Mouse (Mus musculus) kidney, adult 18-20 months (tissue): ENCODE measurements around the gene 4930539E08Rik.

ENCODE experiments used
- DNase-seq: peaks from one replicate; pipeline ENCODE4 v3.0.0; 2021

4930539E08Rik gene

DNA sequence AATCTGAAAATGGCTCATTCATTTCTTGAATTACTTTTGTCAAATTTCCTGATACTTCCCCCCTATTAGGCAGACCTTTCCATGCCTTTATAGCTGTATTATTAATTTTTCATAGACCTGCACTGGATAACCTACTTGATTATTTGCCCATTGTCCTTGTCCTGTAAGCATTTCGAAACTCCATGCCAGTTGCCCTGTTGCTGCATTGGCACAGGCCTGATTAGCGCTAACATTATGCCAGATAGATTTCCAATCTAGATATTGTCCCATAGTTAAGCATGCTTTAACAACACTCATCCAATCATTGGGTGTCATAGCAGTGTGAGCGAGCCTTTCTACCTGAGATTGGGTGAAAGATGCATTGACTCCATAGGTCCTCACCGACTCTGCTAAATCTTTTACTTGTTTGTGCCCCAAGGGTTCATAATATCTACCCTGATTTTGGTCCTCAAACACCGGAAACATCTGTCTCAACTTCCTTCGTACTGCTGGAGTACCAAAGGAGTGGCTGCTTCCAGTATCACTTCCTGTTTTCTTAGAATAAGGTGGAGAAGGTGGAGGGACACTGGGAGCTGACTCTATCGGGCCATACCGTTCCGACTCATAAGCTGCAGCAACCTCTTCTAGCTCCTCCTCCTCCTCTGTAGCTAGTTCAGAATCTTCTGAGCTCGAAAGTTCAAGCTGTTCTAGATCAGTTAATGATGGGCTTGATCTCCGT lies 20.9 kb downstream of the 4930539E08Rik start:
- DNase-seq = no peak

DNA sequence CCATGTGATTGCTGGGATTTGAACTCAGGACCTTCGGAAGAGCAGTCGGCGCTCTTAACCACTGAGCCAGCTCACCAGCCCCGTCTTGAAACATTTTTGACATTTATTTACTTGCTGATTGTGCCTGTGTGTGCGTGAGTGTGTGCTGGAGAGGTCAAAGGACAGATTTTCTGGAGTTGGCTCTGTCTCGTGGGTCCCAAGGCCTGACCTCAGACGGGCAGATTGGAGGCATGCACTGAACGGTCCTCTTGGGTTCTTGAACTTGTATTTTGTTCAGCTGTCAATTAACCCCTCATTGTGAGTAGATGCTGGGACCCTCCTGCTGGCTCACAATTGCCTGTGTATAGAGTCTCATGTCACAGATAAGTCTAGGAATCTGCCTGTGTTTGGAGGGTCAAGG lies 28.9 kb downstream of the 4930539E08Rik start:
- no peak for DNase-seq

DNA sequence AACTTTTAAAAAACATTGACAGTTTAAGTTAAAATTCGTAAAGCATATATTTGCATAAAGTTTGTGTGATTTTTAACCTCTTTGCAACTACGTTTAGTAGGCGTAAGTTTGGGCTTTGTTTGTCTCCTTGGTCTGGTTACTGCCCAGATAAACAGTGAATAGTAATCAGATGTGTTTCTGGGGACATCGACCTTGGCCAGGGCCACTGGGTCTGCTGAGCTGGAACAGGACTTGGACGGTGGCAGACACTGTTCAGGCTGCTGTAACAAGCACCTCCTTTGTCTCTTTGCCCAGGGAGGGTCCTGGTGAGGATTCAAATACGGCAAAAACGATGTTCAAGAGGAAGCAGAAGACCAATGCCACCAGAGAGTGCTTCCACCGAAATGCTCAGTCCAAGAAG lies 29.9 kb downstream of the 4930539E08Rik start:
- DNase-seq = no peak

DNA sequence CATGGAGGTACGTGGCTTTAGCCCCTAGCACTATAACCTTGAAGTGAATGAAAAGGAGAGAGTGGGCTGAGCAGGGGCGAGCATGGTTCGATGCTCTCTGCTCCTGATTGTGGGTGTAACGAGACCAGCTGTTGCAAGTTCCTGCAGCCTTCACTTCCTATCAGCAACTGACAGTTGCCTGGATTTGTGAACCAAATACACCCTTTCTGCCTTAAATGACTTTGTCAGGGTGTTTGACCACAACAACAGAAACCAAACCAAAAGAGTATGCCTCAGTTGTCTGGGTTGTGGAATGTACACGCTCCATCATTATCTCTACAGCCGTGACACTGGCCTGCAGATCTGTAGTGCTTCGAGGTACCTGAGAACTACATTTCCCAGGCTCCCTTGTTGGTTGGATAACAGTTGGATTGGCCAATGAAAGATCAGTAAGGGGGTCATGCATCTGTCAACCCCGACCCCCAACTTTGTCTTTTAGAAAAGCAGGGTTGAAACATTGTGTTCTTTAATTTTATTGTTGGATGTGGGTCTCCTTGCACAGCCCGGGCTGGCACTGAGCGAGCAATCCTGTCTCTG lies 31.1 kb downstream of the 4930539E08Rik start:
- DNase-seq = no peak

DNA sequence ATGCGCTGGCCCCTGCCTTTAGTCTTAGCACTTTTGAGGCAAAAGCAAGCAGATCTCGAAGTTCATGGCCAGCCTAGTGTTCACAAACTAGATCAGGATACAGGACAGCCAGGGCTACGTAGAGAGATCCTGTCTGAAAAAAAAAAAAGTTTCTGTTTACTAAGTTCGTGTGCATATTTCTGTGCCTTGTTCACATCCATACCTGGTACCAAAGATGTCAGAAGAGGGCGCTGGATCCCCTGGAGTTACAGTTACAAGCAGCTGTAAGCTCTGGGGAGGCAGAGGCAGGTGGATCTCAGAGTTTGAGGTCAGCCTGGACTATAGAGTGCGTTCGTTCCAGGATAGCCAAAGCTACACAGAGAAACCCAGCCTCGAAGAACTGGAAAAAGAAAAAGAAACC lies 32.3 kb downstream of the 4930539E08Rik start:
- DNase-seq = no peak

DNA sequence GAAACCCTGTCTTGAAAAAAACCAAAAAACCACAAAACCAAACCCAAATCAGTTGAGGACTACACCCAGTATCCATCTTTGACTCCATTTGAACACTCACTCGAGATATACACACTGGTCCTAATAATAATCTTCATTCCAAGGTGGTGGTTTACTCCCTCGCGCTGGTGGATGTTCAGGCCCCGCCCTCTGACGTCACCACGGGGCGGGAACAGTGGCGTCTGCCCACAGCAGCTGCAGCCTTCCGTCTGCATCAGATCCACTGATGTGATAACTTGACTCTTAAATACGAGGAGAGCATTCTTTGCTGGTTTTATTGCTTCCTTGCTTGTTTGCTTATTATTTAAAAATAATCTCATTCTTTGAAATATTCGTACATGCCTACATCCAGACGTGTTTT lies 32.8 kb downstream of the 4930539E08Rik start:
- DNase-seq = peak; percentile 58

DNA sequence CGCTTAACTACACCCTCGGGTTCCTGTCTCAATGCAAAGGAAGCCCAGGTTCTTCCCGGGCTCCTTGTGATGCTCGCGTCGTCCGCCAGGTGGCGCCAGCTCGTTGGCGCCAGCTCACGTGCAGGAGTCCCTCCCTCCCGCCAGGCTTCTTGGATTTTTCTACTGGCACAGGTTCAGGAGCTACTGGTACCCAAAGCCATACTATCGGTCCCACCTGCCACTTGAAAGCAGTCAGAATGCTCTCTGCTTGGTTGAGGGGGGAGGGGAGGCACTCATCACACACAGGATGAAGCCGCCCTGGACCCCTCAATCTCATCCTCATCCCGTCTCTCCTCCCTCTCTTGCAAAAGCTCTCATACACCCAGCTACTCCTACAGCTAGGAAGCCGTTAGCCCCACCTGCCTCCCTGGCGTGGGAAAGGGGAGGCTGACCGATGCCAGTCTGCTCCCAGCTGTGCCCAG lies 35.2 kb downstream of the 4930539E08Rik start:
- DNase-seq = peak; percentile 82

DNA sequence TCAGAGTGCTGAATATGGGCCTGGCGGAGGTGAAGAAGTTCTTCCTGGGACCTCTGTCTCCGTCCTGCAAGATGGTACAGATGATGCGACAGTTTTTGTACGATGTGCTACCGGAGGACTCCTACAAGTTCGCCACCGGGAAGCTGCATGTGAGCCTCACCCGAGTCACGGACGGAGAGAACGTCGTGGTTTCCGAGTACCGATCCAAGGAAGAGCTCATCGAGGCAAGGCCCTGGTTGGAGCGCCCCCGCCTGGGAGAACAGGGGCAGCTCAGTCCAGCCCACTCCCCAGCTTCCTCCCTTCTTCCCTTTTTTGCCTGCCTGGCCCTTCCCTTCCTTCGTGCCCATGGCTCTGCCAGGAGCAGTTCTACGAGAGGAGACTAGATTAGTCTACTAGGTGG lies 38.3 kb downstream of the 4930539E08Rik start:
- no peak for DNase-seq

DNA sequence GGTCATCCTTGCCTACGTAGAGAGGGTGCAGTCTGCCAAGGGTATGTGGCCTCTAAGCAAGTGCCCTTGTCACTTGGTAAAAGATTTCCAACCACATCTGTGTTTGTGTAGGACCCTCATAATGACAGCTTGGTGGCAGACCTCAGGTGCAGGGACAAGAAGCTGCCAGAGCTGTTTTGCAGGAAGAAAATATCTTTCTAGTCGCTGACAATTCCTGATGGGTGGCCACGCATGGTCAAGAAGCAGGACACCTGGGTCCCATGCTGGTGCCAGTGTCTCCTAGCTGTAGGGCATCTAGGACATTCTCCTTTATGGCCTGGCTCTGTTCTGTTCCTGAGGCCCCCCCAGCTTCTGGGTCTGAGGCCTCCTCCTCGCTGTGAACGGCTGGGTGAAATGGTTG lies 38.8 kb downstream of the 4930539E08Rik start:
- DNase-seq = no peak

DNA sequence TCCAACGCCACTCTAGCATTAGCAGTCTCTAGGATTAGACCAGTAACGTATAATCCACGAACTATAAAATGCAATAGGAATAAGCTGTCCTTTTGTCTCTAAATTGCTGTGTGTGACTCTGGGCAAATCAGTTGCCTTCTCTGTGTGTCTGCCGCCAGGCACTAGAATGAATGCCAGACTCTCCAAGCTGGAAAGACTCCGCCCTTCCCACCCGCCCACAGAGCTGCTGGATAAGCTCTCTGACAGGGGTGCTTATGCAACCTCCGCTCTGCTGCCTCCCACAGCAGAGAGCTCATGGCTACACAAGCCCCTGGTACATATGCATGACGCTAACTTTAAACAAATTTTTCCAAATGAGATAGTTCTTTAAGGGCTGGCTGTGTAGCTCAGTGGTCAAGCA lies 39.8 kb downstream of the 4930539E08Rik start:
- DNase-seq = peak; percentile 34

DNA sequence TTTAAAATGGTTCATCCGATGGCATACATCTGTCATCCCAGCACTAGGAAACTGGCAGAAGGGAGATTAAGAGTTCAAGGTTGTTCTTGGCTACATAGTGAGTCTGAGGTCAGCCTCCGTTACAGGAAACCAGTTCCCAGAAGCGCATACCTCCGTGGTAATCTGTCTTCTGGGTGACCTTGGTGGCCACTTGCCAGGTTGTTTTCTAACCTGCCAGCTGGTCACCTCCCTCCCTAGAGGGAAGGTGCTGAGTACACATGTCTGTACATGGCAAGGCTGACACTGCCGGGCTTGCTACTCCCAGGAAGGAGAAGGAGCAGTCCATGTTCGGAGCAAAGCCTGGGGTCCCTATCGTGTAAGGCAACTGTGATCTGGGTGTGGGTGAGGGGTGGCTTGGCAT lies 40.3 kb downstream of the 4930539E08Rik start:
- DNase-seq = peak; percentile 67

DNA sequence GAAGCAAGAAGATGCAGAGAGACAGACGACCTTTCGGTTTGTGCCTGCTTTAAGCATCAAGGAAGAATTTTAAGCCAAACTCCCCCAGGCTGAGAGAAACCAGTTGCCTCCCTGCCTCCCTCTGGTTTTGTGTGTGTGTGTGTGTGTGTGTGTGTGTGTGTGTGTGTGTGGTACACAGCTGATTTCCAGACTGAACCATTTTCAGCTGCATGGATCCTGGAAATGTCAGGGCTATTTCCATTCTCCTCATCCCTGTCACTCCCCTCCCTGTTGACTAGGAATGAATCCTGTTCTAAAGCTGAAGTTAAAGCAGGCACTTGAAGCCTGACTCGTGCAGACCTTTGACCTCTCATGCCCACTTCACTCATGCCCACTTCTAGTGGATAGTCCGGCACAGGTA lies 40.9 kb downstream of the 4930539E08Rik start:
- no peak for DNase-seq

DNA sequence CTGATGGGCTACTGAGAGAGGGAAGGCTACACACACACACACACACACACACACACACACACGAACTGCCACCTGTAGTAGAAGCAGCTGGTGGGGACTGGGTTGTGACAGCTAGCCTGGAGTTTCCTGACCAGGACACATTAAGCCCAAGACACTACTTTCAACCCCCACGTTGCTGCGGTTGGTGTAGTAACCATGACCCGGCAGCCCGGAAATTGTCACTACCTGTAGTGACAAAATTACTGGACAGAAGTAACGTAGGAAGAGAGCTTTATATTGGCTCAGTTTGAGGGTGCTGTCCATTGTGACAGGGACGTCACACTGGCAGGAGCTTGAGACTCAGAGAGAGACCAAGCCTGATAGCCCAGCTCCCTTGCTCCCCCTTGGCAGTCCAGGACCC lies 42.8 kb downstream of the 4930539E08Rik start:
- DNase-seq = no peak

DNA sequence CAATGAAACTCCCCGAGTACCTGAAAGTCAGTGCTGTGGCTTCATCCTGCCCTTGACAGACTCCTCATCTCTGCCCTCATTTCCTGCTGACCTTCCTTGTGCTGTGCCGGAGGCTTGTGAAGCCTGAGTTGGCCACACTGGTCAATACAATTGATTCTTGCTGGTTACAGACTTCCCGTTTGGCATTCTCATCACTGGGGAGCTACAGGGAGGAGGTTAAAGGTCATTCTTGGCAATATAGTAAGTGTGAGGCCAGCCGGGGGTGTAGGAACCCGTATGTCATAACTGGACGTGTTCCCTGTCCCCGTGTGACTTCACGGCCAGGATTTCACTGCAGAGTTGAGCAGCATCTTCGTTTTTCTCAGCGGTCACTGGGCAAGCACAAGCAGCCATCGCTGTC lies 43.3 kb downstream of the 4930539E08Rik start:
- no peak for DNase-seq

DNA sequence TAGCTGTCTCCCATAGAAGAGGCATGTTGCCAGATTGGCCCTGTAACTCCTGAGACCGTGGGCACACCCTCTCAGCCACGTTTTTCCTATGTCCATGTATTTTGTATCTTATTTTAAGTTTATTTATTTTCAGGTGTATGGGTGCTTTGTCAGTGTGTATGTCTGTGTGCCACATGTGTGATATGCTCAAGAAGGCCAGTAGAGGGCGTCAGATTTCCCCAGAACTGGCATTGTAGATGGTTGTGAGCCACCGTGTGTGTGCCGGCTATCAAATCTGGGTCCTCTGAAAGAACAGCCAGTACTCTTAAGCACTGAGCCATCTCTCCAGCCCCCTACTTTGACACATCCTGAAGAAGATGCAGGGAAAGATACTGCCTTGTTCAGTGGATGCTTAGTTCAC lies 44.7 kb downstream of the 4930539E08Rik start:
- DNase-seq = no peak

DNA sequence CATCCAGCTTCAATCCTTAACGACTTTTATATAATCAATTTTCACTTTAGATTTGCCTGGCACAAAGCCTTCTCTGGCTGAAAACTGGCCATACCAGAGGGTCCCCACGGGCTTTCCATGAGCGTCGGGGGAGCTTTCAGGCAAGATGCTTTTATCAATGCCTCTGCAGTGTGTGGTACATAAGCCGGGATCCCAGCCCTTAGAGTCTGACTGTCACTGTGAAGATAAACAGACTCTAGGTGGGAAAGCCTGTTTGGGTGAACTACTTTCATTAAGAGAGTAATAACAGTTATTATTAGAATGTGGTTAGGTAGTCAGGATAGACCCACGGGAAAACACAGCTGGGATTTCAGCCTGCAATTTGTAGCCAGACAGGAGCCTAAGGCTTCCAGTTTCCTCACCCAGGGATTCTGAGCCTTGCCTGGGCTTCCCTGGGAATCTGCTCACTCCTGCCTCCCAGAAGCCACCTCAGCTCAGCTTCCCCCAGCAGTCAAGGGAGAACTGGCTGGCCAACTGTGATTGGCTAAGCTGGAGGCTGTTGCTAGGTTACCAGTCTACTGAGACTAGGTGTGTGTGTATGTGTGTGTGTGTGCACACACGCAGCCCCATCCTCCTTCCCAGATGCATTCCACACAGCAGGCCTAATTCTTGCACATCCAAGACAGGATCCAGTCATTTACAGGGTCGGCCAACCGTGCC lies 45.6 kb downstream of the 4930539E08Rik start:
- no peak for DNase-seq

DNA sequence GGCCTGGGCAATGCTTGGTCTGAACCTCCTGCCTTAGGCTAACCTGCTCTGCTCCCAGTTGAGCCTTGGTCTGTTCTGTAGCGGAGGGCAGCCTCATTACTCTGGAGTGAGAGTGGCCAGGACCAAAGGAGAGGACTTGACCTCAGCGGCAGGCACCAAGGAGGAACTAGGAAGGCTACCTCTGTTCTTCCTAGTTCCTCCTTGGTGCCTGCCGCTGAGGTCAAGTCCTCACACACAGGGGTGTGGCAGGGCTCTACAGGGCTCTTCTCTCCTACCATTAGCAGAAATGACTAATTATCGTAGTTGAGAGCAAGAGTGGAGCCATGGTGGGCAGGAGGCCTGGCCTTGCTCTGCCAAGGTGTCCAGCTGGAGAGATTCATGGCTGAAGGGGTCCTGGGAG lies 47.7 kb downstream of the 4930539E08Rik start:
- no peak for DNase-seq

DNA sequence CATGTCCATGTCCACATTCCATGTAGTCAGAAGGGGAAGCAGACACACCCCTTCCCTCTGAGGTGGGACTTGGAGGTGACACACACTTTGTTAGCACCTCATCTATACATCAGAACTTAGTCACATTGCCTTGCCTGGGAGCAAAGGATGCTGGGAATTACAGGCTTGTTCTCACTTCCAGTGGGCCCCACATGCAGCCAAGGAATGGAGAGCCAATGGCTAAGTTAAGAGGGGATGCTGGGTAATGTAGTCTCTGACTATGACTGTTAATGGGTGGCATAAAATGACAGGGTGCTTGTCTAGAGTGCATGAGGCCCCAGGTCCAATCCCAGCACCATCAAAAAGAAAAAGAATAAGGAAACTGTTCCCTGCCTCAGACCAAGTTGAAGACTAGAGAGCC lies 48.2 kb downstream of the 4930539E08Rik start:
- DNase-seq = no peak

DNA sequence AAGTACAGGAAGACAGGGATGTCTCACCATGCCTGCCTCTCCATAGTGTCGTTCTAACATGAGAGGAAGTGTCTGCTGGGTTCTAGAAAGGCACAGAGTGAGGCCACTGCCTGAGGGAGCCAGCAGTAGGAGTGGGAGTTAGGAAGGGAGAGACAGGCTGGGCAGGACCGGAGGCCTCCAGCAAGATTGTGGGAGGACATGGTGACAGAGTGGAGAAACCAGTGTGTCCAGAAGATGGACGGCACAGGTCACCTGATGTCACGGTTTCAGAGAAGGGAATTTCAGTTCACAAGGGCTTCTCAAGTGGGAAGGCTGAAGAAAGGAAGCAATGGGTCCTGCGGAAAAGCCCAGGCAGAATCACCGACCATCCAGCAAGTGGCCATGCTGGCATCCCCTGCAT lies 50.7 kb downstream of the 4930539E08Rik start:
- DNase-seq = no peak

DNA sequence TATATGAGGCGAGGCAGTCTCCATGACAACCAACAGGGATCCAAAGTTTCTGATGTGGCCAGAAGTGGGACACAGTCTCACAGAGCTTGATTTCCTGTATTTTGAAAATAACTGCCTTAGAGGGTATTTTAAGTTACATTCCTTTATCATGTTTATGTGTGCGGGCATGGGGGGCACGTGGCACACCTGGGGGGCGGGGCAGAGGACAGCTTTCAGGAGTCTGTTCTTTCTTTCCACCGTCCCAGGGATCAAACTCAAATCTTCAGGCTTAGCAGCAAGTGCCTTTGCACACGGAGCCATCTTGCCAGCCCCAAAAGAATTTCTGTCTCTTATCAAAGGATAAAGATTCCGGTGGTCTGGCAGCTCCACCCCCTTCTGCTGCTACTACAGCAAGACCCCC lies 51.2 kb downstream of the 4930539E08Rik start:
- no peak for DNase-seq

DNA sequence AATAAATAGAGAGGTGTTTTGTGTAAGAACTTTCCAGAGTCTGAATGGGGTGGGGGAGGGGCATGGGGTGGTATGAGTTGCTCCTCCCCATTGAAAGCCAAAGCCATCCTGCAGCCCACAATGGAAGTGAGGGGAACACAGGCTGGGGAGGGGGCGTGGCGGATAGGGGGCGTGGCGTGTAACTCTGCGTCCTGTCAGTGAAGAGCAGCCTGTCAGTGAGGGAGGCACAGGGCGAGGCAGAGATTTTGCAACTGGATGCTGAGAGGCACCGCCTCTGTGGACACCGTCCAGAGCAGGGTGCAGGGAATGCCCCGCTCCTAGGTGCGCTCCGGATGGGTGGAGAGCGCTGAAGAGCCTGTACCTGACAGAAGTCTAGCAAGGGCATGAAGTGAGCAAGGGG lies 56.9 kb downstream of the 4930539E08Rik start, which contains the start of gene Pnpla1:
Gene Pnpla1, plus strand, starts transcription at position 207 of the 400 bp plus-strand sequence.
- no peak for DNase-seq

DNA sequence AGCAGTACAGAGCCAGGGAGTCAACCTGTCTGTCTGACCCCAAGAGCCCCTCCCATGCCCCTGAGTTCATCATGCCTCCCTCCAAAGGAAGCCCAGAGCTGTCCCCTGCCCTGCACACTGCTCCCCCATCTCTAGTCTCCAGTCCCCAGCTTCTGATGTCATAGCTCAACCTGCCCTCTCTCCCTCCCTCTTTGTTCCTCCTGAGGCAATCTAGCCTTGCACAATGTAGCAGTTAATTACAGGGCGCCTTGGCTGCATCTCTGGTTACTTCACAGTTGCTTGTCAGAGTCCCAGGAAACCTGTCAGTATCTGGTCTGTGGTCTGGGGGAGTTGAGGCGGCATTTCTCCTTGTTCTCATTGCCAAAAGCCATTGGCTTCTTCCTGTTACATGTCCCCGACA lies 59.1 kb downstream of the 4930539E08Rik start:
- DNase-seq = no peak

DNA sequence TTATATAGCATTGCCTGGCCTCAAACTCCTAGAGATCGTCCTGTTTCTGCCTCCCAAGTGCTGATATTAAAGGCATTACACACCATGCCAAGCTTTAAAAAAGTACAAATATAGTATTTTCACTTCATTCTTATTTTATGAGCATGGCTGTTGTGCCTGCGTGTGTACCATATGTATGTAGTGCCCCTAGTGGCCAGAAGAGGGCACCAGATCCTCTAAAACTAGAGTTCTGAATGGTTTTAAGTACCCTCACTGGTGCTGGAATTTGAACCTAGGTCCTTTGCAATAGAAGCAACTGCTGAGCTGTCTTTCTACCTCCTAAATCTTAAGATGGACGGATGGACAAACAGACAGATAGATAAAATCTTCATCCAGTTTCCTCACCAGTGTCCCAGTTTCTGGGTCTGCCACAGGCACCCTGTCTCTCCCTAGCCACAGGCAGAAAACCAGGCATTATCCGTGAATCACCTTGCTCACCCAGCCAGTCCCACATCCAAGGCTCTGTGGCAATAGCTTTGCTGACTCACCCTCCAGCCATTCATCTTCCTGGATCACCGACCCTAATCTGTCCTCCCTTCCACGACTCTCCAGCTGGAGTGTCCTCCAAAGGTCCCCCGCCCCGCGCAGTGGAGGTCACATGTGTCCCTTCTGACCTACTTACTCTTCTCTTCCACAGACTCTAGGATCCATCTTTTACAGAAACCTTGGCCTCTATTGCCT lies 59.8 kb downstream of the 4930539E08Rik start:
- peak; percentile 28 for DNase-seq

DNA sequence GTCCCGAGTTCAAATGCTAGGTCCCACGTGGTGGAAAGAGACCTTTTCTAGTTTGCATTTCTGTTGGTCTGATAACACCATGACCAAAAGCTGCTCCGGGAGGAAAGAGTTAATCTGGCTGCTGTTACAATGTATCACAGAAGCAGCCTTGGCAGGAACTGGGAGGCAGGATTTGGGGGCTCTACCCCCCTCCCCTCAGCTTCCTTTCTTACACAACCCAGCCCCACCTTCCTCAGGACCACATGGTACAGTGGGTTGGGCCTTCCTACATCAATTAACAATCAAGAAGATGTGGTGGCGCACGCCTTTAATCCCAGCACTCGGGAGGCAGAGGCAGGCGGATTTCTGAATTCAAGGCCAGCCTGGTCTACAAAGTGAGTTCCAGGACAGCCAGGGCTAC lies 60.7 kb downstream of the 4930539E08Rik start:
- DNase-seq = no peak
